Mouse (Mus musculus): ENCODE measurements around the gene Socs7. TPM values are rescaled to one million over a fixed set of nuclear protein-coding genes. Genes with fewer than 3 reads are reported as not detected.

The Socs7 gene
- polyA plus RNA-seq, 1 experiment, result 17.3 TPM

GRCm38 (mm10) chr11:97343175-97343574 is 19.2 kb upstream of the Socs7 start:
- TF ChIP-seq POLR2A (IDR thresholded peaks at IDR 0.05; ENCODE audit: control insufficient read depth, extremely low read depth, insufficient read depth, low read length, poor library complexity) (no peak), CTCF (IDR thresholded peaks at IDR 0.05; ENCODE audit: borderline replicate concordance, control insufficient read depth, extremely low read depth, insufficient read depth, low read length, poor library complexity) (no peak)
- Histone ChIP-seq H3K27me3 (ENCODE audit: control insufficient read depth, insufficient read depth, low read length) (no peaks in the 10 kb centered on the region), H3K4me1 (replicated peaks; ENCODE audit: control insufficient read depth, insufficient read depth, low read length) (peaks cover 14% of the 10 kb centered on the region), H3K4me3 (ENCODE audit: control insufficient read depth, insufficient read depth, low read length) (peak overlapping the region; percentile 17), H3K36me3 (ENCODE audit: control insufficient read depth, insufficient read depth, low read length) (no peaks in the 10 kb centered on the region), H3K27ac (ENCODE audit: control insufficient read depth, insufficient read depth, low read length) (no peak overlapping the region)
- 17% methylated on average over 8 of the region's 8 CpGs for WGBS
- peak; percentile 25 for DNase-seq

- Histone ChIP-seq H3K27me3 (ENCODE audit: control insufficient read depth, insufficient read depth, low read length) (no peaks in the 10 kb centered on the region), H3K36me3 (ENCODE audit: control insufficient read depth, insufficient read depth, low read length) (no peaks in the 10 kb centered on the region), H3K27ac (ENCODE audit: control insufficient read depth, insufficient read depth, low read length) (no peak overlapping the region), H3K4me3 (ENCODE audit: control insufficient read depth, insufficient read depth, low read length) (peak overlapping the region; percentile 17), H3K4me1 (replicated peaks; ENCODE audit: control insufficient read depth, insufficient read depth, low read length) (peaks cover 14% of the 10 kb centered on the region)
- peak; percentile 63; the same call in 1 of the 2 replicates for TF ChIP-seq CTCF (IDR thresholded peaks at IDR 0.05; ENCODE audit: borderline replicate concordance, control insufficient read depth, extremely low read depth, insufficient read depth, low read length, poor library complexity)
- TF ChIP-seq POLR2A (IDR thresholded peaks at IDR 0.05; ENCODE audit: control insufficient read depth, extremely low read depth, insufficient read depth, low read length, poor library complexity), result no peak
- DNase-seq, result peak; percentile 70
- 28% methylated on average over 17 of the region's 17 CpGs for WGBS
Measured at GRCm38 (mm10) chr11:97343619-97344018, 18.7 kb upstream of the Socs7 start.

GRCm38 (mm10) chr11:97345446-97345845 is 16.9 kb upstream of the Socs7 start:
- H3K4me3 ChIP-seq (ENCODE audit: control insufficient read depth, insufficient read depth, low read length), result no peak overlapping the region
- peaks cover 14% of the 10 kb centered on the region for H3K4me1 ChIP-seq (replicated peaks; ENCODE audit: control insufficient read depth, insufficient read depth, low read length)
- no peak overlapping the region for H3K27ac ChIP-seq (ENCODE audit: control insufficient read depth, insufficient read depth, low read length)
- no peak for TF ChIP-seq POLR2A (IDR thresholded peaks at IDR 0.05; ENCODE audit: control insufficient read depth, extremely low read depth, insufficient read depth, low read length, poor library complexity)
- H3K27me3 ChIP-seq (ENCODE audit: control insufficient read depth, insufficient read depth, low read length), result no peaks in the 10 kb centered on the region
- H3K36me3 ChIP-seq (ENCODE audit: control insufficient read depth, insufficient read depth, low read length), result no peaks in the 10 kb centered on the region
- WGBS, result 25% methylated on average over 10 of the region's 10 CpGs
- DNase-seq, result no peak

GRCm38 (mm10) chr11:97346383-97346782 is 16.0 kb upstream of the Socs7 start:
- 92% methylated on average over 9 of the region's 9 CpGs for WGBS
- Histone ChIP-seq H3K27me3 (ENCODE audit: control insufficient read depth, insufficient read depth, low read length) (no peaks in the 10 kb centered on the region), H3K4me3 (ENCODE audit: control insufficient read depth, insufficient read depth, low read length) (no peak overlapping the region), H3K27ac (ENCODE audit: control insufficient read depth, insufficient read depth, low read length) (no peak overlapping the region), H3K36me3 (ENCODE audit: control insufficient read depth, insufficient read depth, low read length) (no peaks in the 10 kb centered on the region), H3K4me1 (replicated peaks; ENCODE audit: control insufficient read depth, insufficient read depth, low read length) (peaks cover 14% of the 10 kb centered on the region)
- no peak for DNase-seq
- TF ChIP-seq POLR2A (IDR thresholded peaks at IDR 0.05; ENCODE audit: control insufficient read depth, extremely low read depth, insufficient read depth, low read length, poor library complexity) (no peak), CTCF (IDR thresholded peaks at IDR 0.05; ENCODE audit: borderline replicate concordance, control insufficient read depth, extremely low read depth, insufficient read depth, low read length, poor library complexity) (no peak)

GRCm38 (mm10) chr11:97347291-97347690 is 15.1 kb upstream of the Socs7 start:
- no peak for TF ChIP-seq POLR2A (IDR thresholded peaks at IDR 0.05; ENCODE audit: control insufficient read depth, extremely low read depth, insufficient read depth, low read length, poor library complexity)
- no peak for TF ChIP-seq CTCF (IDR thresholded peaks at IDR 0.05; ENCODE audit: borderline replicate concordance, control insufficient read depth, extremely low read depth, insufficient read depth, low read length, poor library complexity)
- WGBS, result 93% methylated on average over 9 of the region's 9 CpGs
- no peaks in the 10 kb centered on the region for H3K27me3 ChIP-seq (ENCODE audit: control insufficient read depth, insufficient read depth, low read length)
- H3K36me3 ChIP-seq (ENCODE audit: control insufficient read depth, insufficient read depth, low read length), result no peaks in the 10 kb centered on the region
- H3K27ac ChIP-seq (ENCODE audit: control insufficient read depth, insufficient read depth, low read length), result no peak overlapping the region
- H3K4me3 ChIP-seq (ENCODE audit: control insufficient read depth, insufficient read depth, low read length), result no peak overlapping the region
- DNase-seq, result no peak
- peaks cover 14% of the 10 kb centered on the region for H3K4me1 ChIP-seq (replicated peaks; ENCODE audit: control insufficient read depth, insufficient read depth, low read length)

- TF ChIP-seq POLR2A (IDR thresholded peaks at IDR 0.05; ENCODE audit: control insufficient read depth, extremely low read depth, insufficient read depth, low read length, poor library complexity) (no peak), CTCF (IDR thresholded peaks at IDR 0.05; ENCODE audit: borderline replicate concordance, control insufficient read depth, extremely low read depth, insufficient read depth, low read length, poor library complexity) (no peak)
- H3K36me3 ChIP-seq (ENCODE audit: control insufficient read depth, insufficient read depth, low read length), result no peaks in the 10 kb centered on the region
- no peaks in the 10 kb centered on the region for H3K27me3 ChIP-seq (ENCODE audit: control insufficient read depth, insufficient read depth, low read length)
- DNase-seq, result no peak
- no peaks in the 10 kb centered on the region; the same call in 1 of the 2 replicates for H3K4me1 ChIP-seq (replicated peaks; ENCODE audit: control insufficient read depth, insufficient read depth, low read length)
- no peak overlapping the region for H3K27ac ChIP-seq (ENCODE audit: control insufficient read depth, insufficient read depth, low read length)
- 86% methylated on average over 2 of the region's 2 CpGs for WGBS
- H3K4me3 ChIP-seq (ENCODE audit: control insufficient read depth, insufficient read depth, low read length), result no peak overlapping the region
Measured at GRCm38 (mm10) chr11:97350035-97350434, 12.3 kb upstream of the Socs7 start.

GRCm38 (mm10) chr11:97352027-97352684 is 10.2 kb upstream of the Socs7 start, which contains the start of gene Gpr179:
Gene Gpr179 (minus strand): TSS chr11:97352077.
- no peak within 1 kb of the TSS for H3K27ac ChIP-seq (ENCODE audit: control insufficient read depth, insufficient read depth, low read length)
- DNase-seq, result no peak
- 94% methylated on average over 3 of the region's 3 CpGs for WGBS
- no peak within 1 kb of the TSS for H3K4me3 ChIP-seq (ENCODE audit: control insufficient read depth, insufficient read depth, low read length)
- no peaks in the 10 kb centered on the region for H3K36me3 ChIP-seq (ENCODE audit: control insufficient read depth, insufficient read depth, low read length)
- TF ChIP-seq POLR2A (IDR thresholded peaks at IDR 0.05; ENCODE audit: control insufficient read depth, extremely low read depth, insufficient read depth, low read length, poor library complexity) (no peak), CTCF (IDR thresholded peaks at IDR 0.05; ENCODE audit: borderline replicate concordance, control insufficient read depth, extremely low read depth, insufficient read depth, low read length, poor library complexity) (no peak)
- H3K4me1 ChIP-seq (replicated peaks; ENCODE audit: control insufficient read depth, insufficient read depth, low read length), result no peaks in the 10 kb centered on the region
- no peaks in the 10 kb centered on the region for H3K27me3 ChIP-seq (ENCODE audit: control insufficient read depth, insufficient read depth, low read length)
